Mouse (Mus musculus) common myeloid progenitor, adult 5-6 weeks (primary cell): ENCODE data around the gene Rhod. TPM values are rescaled to one million over a fixed set of nuclear protein-coding genes. Genes with fewer than 3 reads are reported as not detected.
"Not testable (repeated sequence)": the region's sequence is repeated elsewhere in the genome, so short reads cannot be mapped to it uniquely, and the experiment has no call there.

ENCODE experiments used
- ATAC-seq: replicated peaks from 2 replicates; pipeline ENCODE4 v1.8.0; 2016; ENCODE audit warnings: low read depth, mild to moderate bottlenecking, moderate TSS enrichment, inconsistent platforms; ENCODE audit not compliant: poor library complexity, severe bottlenecking
- total RNA-seq: library from RNA; stranded (forward); fragments of 200-1000, 187-1606 nt; gene quantifications from 2 replicates; pipeline ENCODE4 v1.2.3, GENCODE M21; 2017

Rhod gene
- 0.73 TPM in 1 of 2 replicates, not detected in the other for total RNA-seq

- no peak for ATAC-seq
Measured at GRCm38 (mm10) chr19:4439161-4439801, at the start of gene Rhod. Gene Rhod (minus strand): TSS chr19:4439432.

GRCm38 (mm10) chr19:4487877-4488276, 48.6 kb upstream of the Rhod start:
- no peak for ATAC-seq

DNA sequence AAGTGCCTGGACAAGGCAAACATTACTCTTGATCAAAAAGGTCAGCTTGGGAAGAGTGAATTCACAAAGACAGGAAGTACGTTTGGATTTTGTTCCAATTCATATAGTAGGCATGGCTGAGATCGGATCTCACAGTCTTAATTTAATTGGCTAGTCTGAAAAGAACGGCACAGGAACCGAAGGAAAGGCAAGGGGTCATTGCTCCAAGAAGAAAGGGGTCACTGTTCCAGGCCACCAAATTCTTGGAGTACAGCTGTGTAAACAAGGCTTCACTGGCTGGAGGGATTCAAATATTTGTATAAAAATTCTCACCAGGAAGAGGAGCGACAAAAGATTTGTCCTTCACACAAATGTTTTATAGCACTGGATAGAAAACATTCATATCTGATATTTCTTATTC, 45.8 kb upstream of the Rhod start:
- ATAC-seq: no peak

DNA sequence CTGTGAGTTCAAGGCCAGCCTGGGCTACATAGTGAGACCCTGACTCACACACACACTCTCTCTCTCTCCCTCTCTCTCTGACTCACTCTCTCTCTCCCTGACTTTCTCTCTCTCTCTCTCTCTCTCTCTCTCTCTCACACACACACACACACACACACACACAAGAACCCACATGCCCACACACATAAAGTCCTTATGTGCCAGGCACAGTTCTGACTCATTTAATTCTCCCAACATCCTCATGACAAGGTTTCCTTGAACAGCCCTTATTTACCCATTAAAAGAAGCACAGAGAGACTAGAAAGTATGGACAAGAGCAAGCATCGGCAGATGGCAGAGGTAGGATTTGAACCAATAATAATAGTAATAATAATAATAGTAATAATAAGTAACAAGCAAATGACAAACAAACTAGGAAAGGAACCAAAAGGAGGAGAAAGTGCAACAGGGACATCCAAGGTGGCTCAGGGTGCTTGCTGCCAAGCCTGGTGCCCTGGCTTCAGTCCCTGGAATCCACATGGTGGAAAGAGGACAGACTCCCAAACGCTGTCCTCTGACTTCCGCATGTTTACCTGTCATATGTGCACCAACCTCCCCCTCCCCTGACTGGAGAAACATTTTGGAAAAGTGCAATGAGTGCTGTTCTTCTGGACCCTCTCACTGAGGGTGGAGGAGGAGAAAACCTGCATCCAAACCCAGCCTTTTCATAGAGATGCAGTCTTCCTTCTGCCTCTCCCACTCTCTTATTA, 43.1 kb upstream of the Rhod start:
- no peak for ATAC-seq

DNA sequence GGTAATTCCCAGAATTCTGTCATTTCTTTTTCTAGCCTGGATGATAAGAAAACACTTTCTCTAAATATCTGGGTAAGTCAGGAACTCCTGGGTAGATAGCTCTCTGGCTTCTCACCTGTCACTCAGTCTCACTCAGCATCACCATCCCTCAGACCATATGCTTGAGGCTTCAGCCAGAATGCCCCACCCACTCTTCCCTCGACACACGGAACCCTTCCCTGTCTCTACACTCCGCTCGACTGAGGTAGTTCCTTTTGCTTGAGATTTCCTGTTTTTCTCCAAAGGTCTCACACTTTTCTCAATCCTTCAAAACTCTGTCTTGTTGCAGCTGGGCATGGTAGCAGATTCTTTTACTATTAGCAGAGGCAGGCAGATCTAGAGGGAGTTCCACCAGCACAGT, 42.1 kb upstream of the Rhod start:
- ATAC-seq: no peak

- ATAC-seq: no peak
Measured at GRCm38 (mm10) chr19:4480041-4480440, 40.8 kb upstream of the Rhod start.

DNA sequence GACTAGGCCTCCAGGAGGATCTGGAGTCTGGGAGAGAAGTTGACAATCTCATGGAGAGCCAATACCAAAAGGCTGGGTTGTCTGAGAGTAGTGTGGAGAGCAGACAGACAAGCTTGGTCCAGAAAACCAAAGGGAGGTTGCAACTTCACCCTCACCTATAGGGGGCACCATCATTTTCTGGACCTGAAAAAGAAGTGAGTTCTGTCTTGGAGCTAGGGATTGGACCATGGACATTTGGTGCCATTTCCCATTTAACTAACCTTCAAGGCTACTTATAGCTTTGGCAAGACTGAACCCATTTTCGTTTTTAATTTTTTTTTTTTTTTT, 38.9 kb upstream of the Rhod start:
- no peak for ATAC-seq

DNA sequence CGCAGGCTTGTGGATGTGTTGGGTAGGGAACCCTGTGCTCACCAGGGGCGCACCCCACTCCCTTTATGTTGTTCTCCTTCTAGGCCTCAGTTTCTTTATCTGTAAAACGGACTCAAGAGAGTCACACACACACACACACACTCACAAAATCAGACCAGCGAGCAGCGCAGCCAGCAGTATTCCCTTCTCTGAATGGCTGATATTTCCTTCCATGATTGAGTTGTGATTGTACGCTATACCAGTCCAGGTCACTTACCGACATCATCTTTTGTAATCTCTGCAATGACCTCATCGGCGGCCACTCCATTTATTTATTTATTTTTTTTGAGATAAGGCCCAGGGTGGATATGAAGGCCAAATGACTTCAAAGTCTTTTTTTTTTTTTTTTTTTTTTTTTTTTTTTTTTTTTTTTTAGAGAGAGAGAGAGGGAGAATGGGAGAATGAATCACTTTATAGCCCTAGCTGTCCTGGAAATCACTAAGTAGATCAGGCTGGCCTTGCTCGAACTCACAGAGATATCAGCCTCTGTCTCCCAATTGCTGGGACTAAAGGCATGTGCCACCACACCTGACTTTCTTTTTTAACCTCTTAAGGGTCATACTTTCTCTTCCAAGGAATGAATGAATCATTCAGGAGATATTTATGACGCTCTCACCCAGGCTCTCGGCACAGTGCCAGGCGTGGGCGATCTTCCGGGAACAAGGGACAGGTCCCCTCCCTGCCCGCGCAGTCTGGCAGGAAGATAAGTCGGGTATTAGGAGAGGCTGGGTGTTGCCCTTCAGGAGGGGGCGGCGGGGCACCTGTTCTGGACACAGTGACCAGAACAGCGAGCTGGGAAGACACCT, 38.3 kb upstream of the Rhod start, which contains the start of gene Syt12:
Gene Syt12, minus strand, starts transcription at position 103 of the 845 bp plus-strand sequence.
- no peak for ATAC-seq

GRCm38 (mm10) chr19:4476601-4477257, 37.5 kb upstream of the Rhod start:
- 0 out of 2 replicates have a peak, but pooled peaks have one; percentile 26 for ATAC-seq

DNA sequence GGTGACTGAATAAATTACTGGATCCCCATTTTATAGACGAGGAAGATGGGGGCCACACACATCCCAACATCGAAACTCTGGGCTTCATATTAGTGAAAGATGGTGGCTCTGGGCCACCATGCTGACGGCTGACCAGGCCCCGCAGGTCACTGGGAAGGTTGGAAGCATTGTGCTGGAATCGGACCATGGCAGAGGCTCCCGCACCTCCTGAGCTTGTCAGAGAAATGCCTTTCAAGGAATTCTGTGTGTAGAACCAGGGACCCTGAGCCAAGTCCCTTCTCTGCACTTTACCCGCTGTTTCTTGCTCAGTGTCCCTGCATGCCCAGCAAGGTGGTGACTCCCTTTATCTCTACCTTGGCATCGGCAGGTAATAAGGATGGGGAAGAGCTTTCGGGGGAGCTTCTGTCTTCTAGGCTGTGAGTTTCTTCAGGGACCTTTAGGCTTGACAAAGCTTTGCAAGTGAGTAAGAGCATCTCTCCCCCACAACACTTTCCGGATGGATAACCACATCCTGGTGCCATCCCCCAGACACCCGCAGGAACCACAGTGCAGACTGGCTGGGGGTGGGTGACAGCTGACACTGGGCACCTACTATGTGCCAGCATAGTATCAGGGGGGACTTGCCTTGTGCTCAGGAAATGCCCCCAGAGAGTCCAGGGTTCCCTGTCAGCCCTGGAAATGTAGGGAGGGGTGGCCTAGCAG, 36.1 kb upstream of the Rhod start:
- ATAC-seq: peak; percentile 57; the same call in 1 of the 2 replicates

DNA sequence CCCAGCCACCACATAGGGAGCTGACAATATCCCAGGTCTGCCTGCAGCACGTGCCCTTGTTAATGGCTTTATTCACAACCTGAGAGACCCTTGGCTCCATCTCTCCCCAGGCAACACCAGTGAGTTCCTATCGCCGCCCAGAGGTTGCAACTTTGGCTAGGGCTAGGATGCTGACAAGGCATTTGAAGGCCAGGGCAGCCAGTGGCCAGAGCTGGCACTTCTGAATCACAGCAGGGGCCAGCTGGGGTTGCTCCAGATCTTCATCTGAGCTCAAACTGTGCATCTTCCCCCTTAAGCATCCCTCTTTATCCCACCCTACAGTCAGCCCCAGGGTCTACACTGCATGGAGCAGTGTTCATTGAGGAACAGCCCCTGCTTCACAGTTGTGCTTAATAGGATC, 35.5 kb upstream of the Rhod start:
- no peak for ATAC-seq

- ATAC-seq: no peak
Measured at GRCm38 (mm10) chr19:4473549-4473948, 34.3 kb upstream of the Rhod start.

GRCm38 (mm10) chr19:4468363-4468762, 29.1 kb upstream of the Rhod start:
- no peak for ATAC-seq

DNA sequence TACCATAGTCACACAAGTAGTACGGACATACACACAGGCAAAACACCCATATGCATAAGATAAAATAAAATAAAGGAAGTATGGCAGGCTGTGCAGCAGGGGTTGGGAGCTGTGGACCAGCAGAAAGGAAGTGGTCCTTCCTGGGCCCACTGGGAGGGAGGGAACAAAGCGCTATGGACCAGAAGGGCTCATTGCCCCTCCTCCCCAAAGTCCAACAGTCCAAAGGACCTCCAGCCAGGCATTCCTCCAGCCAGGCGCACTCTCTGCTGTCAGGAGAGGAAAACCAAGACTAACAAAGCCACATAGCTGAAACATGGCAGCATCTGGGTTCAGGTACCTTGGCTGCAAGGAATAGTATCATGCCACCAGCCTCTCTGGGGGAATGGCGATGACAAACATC, 25.4 kb upstream of the Rhod start:
- no peak for ATAC-seq

DNA sequence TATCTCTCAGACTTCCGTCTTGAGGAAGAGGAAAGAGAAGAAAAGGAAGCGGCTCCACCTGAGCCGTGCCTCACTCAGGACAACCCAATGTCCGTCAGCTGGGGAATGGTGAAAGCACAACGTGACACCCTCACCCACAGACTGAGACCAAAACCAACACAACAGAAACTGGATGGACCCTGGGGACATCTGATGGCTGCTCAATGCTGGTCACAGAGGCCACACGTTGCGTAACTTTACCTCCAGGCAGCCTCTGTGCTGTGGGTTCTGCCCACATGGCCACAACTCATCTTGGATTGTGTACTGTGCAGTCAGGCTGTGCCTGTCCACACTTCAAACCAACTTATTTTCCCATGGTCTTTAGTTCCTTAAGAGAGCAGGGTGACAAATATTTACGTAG, 22.7 kb upstream of the Rhod start:
- peak; percentile 69 for ATAC-seq

DNA sequence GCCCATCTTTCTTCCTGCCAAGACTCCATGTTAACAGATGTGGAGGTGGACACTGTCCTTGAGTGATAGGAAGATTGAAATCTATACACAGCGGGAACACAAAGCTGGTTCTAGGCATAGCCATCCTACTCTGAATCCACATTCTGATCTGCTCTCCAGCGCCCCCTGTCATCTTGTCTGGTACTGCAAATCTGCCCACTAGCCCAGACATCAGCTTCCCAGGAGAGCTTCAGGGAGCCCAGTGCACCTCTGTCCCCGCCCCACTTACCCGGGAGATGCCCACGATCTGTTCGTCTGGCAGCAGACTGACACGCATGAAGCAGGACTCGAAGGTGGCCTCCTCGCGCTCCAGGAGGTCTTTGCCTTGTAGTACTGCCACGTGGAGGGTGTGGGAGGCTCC, 17.0 kb upstream of the Rhod start:
- peak; percentile 85 for ATAC-seq

DNA sequence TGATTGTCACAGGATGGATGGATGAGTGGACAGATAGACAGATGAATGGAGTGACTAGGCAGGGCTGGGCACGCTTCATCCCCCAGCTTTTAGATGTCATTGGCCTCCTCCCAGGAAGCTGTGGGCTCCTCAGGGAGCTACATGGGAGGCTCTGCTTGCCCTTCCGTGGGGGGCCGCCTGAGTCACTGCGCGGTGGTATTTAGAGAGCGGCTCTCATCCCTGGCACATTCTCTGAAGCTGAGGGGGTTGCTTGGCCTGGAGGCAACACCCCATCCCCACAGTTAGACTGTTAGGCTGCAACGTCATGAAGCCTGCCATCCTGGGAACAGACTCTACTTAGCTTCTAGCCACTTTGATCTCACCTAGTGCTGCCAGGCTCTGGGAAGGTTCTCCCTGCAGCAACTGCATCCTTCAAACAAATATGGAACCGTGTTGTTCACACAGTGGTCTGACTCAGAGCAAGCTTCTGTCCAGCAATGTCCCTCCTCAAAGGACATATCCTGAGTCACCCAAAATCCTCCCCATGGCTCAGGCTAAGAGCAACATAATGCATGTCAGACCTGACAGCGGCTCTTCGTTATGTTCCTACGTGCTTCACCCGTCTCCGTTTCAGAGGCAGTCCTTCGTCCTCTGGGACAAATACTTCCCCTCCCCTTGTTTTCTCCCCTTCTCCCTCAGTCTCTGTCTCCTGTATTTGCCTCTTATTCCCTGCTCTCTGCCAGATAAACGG, 16.0 kb upstream of the Rhod start:
- ATAC-seq: no peak

- not testable (repeated sequence) for ATAC-seq
Measured at GRCm38 (mm10) chr19:4454040-4454439, 14.8 kb upstream of the Rhod start.

GRCm38 (mm10) chr19:4452525-4452924, 13.3 kb upstream of the Rhod start:
- no peak for ATAC-seq
